Mouse (Mus musculus): ENCODE measurements around the gene Begain.

DNA sequence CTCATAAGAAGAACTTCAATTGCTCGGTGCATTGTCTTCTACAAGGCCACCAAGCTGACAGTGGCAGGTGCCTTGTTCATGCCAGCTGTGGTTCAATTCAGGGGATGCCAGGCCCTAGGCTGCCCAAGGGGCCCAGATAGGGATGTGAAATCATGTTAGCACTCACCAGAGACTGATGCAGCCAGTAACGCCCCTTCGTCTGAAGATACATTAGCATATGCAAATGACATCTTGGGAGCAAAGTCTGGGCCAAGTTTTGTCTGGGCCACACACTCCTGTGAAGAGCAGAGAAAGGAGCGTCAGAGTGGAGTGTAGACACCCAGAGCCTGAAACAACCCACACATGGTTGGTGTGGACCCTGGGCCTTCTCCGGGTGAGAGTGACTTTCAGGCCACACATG is 17.0 kb upstream of the Begain start:
- TF ChIP-seq GABPA (IDR thresholded peaks at IDR 0.05; ENCODE audit: low read depth, low read length) (no peak), MXI1 (IDR thresholded peaks at IDR 0.05; ENCODE audit: low read depth, low read length) (no peak), CTCF (IDR thresholded peaks at IDR 0.05 in 2 of 3, conservative IDR thresholded peaks at IDR 0.05 in 1 of 3; ENCODE audit: control insufficient read depth in 1 of 3, insufficient read depth in 1 of 3, low read depth in 2 of 3, low read length in 3 of 3, poor library complexity in 1 of 3, severe bottlenecking in 1 of 3) (no peak), NRF1 (IDR thresholded peaks at IDR 0.05; ENCODE audit: insufficient read depth, low read depth, low read length, poor library complexity, severe bottlenecking) (no peak), POLR2A (IDR thresholded peaks at IDR 0.05; ENCODE audit: control insufficient read depth in 1 of 2, insufficient read depth in 1 of 2, low read depth in 1 of 2, low read length in 2 of 2, poor library complexity in 1 of 2) (no peak), MYC (IDR thresholded peaks at IDR 0.05; ENCODE audit: low read depth, low read length) (no peak), TAL1 (IDR thresholded peaks at IDR 0.05; ENCODE audit: low read length) (no peak), UBTF (IDR thresholded peaks at IDR 0.05; ENCODE audit: borderline replicate concordance, insufficient read depth, low read depth, low read length) (no peak), POLR2AphosphoS2 (IDR thresholded peaks at IDR 0.05; ENCODE audit: low read length) (no peak), CHD1 (IDR thresholded peaks at IDR 0.05; ENCODE audit: low read depth, low read length) (no peak), USF2 (IDR thresholded peaks at IDR 0.05; ENCODE audit: borderline replicate concordance in 1 of 2, insufficient read depth in 1 of 2, low read depth in 1 of 2, low read length in 2 of 2) (no peak), BHLHE40 (IDR thresholded peaks at IDR 0.05; ENCODE audit: borderline replicate concordance, low read depth, low read length) (no peak), EP300 (IDR thresholded peaks at IDR 0.05; ENCODE audit: low read depth in 1 of 2, low read length in 2 of 2) (no peak), SIN3A (IDR thresholded peaks at IDR 0.05; ENCODE audit: low read length) (no peak)

Data from MEL (cell line).